Mouse (Mus musculus): Measurements from ENCODE around the gene Rrp8. TPM values are rescaled to one million over a fixed set of nuclear protein-coding genes. Genes with fewer than 3 reads are reported as not detected.

Gene Rrp8
- polyA plus RNA-seq, 1 experiment from 2014 or later, result 22.9 TPM

DNA sequence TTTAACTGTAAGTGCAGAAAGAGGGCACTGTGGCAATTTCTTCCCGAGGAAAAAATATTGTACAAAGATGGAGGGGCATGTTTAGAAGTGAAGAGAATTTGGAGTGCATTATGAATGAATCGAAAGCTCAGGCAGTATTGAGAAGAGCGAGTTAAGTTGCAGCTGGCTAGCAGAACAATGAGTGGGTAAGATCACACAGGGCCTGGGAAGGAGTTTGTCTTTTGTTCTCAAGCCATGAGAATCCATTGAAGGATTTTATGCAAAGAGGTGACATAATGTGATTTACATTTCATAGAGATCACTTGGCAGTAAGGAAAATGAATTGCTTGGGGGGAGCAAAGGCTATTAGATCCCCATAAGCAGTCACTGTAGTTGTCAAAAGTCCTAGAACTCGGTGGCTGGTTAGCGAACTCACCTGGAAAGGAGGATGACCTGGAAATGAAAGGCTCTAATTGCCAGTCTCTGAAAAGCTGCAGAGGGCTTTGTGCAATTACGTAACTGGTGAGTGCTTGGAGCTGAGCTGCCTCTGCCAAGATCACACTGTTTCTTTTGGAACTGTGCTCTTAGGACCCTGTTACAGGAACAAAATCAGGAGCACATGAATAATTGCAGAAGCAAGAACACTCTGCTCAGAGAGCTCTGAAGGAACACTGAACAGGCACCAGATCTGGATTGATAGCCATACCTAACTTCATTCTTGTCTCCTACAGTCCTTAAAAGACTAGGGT is 8.3 kb downstream of the Rrp8 start:
- Histone ChIP-seq H3K4me2 (ENCODE audit: low read depth, low read length) (no peak overlapping the region), H3K27ac (ENCODE audit: low read depth, low read length) (no peak overlapping the region), H3K27me3 (ENCODE audit: control insufficient read depth, insufficient read depth, low read length) (no peaks in the 10 kb centered on the region), H3K4me1 (ENCODE audit: control insufficient read depth, insufficient read depth, low read length) (no peaks in the 10 kb centered on the region), H3K9ac (replicated peaks; ENCODE audit: low read depth, low read length) (no peak overlapping the region), H3K9me3 (ENCODE audit: control insufficient read depth, low read length) (no peaks in the 10 kb centered on the region), H3K36me3 (ENCODE audit: control insufficient read depth, insufficient read depth, low read length) (peaks cover 18% of the 10 kb centered on the region), H3K4me3 (ENCODE audit: low read depth, low read length) (no peak overlapping the region)
- WGBS, result 66% methylated on average over 6 of the region's 6 CpGs
- no peak for ATAC-seq (ENCODE audit: low read depth)

DNA sequence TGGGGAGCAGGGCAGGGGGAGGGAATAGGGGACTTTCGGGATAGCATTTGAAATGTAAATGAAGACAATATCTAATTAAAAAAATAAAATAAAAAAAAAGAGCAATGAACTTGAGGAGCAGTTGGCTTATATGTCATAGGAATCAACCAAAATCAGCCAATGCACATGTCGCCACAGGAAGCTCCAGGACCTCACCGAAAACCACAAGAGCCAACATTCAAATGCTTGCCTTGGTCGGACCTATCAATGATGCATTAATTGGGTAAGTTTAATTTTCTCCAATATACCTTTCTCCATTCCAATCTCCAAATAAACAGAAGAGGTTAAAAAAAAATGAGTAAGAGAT is 10.2 kb downstream of the Rrp8 start:
- no peak for ATAC-seq (ENCODE audit: low read depth)
- H3K27me3 ChIP-seq (ENCODE audit: control insufficient read depth, insufficient read depth, low read length), result no peaks in the 10 kb centered on the region
- H3K4me3 ChIP-seq (ENCODE audit: low read depth, low read length), result no peak overlapping the region
- 97% methylated on average over 4 of the region's 4 CpGs for WGBS
- H3K9me3 ChIP-seq (ENCODE audit: control insufficient read depth, low read length), result no peaks in the 10 kb centered on the region
- 0 out of 2 replicates have a peak, but pooled peaks cover 6% of the 10 kb centered on the region for H3K36me3 ChIP-seq (ENCODE audit: control insufficient read depth, insufficient read depth, low read length)
- H3K4me1 ChIP-seq (ENCODE audit: control insufficient read depth, insufficient read depth, low read length), result no peaks in the 10 kb centered on the region
- no peak overlapping the region for H3K4me2 ChIP-seq (ENCODE audit: low read depth, low read length)
- no peak overlapping the region for H3K27ac ChIP-seq (ENCODE audit: low read depth, low read length)
- no peak overlapping the region for H3K9ac ChIP-seq (replicated peaks; ENCODE audit: low read depth, low read length)

DNA sequence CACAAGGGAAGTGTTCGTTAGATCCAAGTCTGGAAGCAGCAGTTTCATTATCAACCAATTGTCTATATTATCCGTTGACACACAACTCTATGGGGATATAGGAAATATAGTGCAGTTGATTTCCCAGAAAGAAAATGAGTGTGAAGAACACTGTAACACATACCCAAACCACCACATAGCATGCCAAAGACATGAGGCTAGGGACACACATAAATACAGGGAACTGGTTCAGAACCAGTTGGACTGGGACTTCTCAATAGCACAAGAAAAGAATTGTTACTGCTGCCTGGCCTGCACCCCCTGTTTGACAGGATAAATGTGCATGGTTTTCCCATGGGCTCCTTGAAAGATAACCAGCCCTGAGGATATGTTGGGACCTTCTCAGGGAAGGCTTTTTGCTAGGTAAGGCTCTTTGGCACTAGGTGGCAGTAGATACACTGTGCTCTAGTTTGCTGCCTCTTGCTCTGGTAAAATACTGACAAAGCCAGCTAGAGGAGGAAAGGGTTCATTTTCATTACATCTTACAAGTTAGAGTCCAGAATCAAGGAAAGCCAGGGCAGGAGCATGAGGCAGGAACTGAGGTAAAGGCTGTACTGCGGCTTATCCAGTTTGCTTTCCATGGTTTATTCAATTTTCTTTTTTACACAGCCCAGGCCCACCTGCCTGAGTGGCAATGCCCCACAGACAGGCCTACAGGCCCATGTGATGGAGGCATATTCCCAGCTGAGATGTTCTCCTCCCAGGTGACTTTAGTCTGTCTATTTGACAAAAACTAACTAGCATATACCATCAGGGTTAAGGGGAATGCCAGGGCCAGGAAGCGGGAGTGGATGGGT is 10.8 kb downstream of the Rrp8 start:
- no peak overlapping the region for H3K27ac ChIP-seq (ENCODE audit: low read depth, low read length)
- no peak overlapping the region for H3K9ac ChIP-seq (replicated peaks; ENCODE audit: low read depth, low read length)

DNA sequence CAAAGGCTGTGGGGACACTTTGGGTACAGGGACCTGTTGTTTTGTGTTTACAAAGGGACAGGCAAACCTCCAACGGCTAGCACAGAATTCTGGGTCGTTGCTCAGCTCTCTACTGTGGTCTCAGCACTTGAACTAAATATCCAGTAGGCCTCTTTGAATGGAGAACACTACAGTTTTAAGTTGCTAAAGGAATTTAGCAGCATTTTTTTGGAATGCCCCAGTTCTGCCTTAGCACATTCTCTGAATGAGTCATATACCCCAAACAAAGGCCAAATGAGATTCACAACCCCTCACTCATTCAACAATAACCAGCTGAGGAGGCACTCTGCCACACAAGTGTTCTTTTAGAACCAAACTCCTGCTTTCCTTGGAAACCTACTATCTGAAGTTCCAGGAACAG is 15.3 kb downstream of the Rrp8 start:
- Histone ChIP-seq H3K27me3 (ENCODE audit: control insufficient read depth, insufficient read depth, low read length) (no peaks in the 10 kb centered on the region), H3K4me2 (ENCODE audit: low read depth, low read length) (no peak overlapping the region), H3K4me3 (ENCODE audit: low read depth, low read length) (no peak overlapping the region), H3K4me1 (ENCODE audit: control insufficient read depth, insufficient read depth, low read length) (no peaks in the 10 kb centered on the region), H3K9me3 (ENCODE audit: control insufficient read depth, low read length) (no peaks in the 10 kb centered on the region), H3K36me3 (ENCODE audit: control insufficient read depth, insufficient read depth, low read length) (no peaks in the 10 kb centered on the region), H3K9ac (replicated peaks; ENCODE audit: low read depth, low read length) (no peak overlapping the region), H3K27ac (ENCODE audit: low read depth, low read length) (no peak overlapping the region)
- WGBS, result 84% methylated on average over 2 of the region's 2 CpGs
- ATAC-seq (ENCODE audit: low read depth), result no peak

More for the DNA sequence above, 10.8 kb downstream of the Rrp8 start:
- Histone ChIP-seq H3K9me3 (ENCODE audit: control insufficient read depth, low read length) (no peaks in the 10 kb centered on the region), H3K4me2 (ENCODE audit: low read depth, low read length) (no peak overlapping the region), H3K4me3 (ENCODE audit: low read depth, low read length) (no peak overlapping the region), H3K4me1 (ENCODE audit: control insufficient read depth, insufficient read depth, low read length) (no peaks in the 10 kb centered on the region), H3K36me3 (ENCODE audit: control insufficient read depth, insufficient read depth, low read length) (0 out of 2 replicates have a peak, but pooled peaks cover 3% of the 10 kb centered on the region), H3K27me3 (ENCODE audit: control insufficient read depth, insufficient read depth, low read length) (no peaks in the 10 kb centered on the region)
- 89% methylated on average over 4 of the region's 4 CpGs for WGBS
- ATAC-seq (ENCODE audit: low read depth), result peak; percentile 92

DNA sequence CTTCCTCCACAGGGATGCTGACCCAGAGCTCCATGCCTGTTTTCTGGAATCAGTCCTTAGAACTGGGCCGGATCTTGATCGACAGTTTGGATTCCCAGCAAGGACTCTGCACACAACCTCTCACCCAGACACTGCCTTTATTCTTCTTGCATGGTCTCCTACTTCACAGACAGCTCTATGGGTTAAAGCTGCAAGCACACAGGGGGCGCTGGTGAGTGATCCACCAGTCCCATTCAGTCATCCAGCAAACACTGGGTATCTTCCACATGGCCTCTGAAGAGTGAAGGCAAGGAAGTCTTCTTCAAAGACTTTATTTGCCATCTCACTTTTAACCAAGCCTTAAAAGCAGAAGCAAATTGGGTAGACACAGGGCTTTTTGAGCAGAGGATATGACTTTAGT is 21.8 kb downstream of the Rrp8 start:
- no peaks in the 10 kb centered on the region for H3K4me1 ChIP-seq (ENCODE audit: control insufficient read depth, insufficient read depth, low read length)
- H3K4me3 ChIP-seq (ENCODE audit: low read depth, low read length), result no peak overlapping the region
- no peaks in the 10 kb centered on the region for H3K9me3 ChIP-seq (ENCODE audit: control insufficient read depth, low read length)
- no peaks in the 10 kb centered on the region for H3K36me3 ChIP-seq (ENCODE audit: control insufficient read depth, insufficient read depth, low read length)
- H3K4me2 ChIP-seq (ENCODE audit: low read depth, low read length), result no peak overlapping the region
- H3K27me3 ChIP-seq (ENCODE audit: control insufficient read depth, insufficient read depth, low read length), result no peaks in the 10 kb centered on the region
- no peak overlapping the region for H3K9ac ChIP-seq (replicated peaks; ENCODE audit: low read depth, low read length)
- no peak for ATAC-seq (ENCODE audit: low read depth)
- WGBS, result 68% methylated on average over 3 of the region's 3 CpGs
- H3K27ac ChIP-seq (ENCODE audit: low read depth, low read length), result no peak overlapping the region

DNA sequence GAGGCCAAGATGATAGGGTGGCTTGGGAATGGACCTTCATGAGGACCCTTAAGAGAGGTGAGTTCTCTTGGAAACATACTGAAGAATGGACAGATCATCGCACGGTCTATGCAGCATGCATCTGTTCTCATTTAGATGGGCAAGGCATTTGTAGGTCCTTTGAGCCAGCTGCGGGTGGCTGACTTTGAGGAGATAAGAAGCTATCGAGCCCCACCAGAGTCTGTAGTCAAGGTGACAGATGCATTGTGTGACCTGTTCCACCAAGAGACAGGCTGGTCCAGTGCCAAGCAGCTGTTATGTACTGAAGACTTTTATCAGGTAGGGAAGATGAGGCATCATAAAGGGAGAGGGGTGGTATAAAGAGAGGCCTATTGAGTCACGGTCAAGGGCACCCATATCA is 28.5 kb downstream of the Rrp8 start:
- no peak overlapping the region for H3K27ac ChIP-seq (ENCODE audit: low read depth, low read length)
- H3K9me3 ChIP-seq (ENCODE audit: control insufficient read depth, low read length), result no peaks in the 10 kb centered on the region
- no peaks in the 10 kb centered on the region for H3K4me1 ChIP-seq (ENCODE audit: control insufficient read depth, insufficient read depth, low read length)
- ATAC-seq (ENCODE audit: low read depth), result no peak
- H3K4me2 ChIP-seq (ENCODE audit: low read depth, low read length), result no peak overlapping the region
- 95% methylated on average over 5 of the region's 5 CpGs for WGBS
- no peak overlapping the region for H3K9ac ChIP-seq (replicated peaks; ENCODE audit: low read depth, low read length)
- no peaks in the 10 kb centered on the region for H3K27me3 ChIP-seq (ENCODE audit: control insufficient read depth, insufficient read depth, low read length)
- H3K36me3 ChIP-seq (ENCODE audit: control insufficient read depth, insufficient read depth, low read length), result no peaks in the 10 kb centered on the region
- H3K4me3 ChIP-seq (ENCODE audit: low read depth, low read length), result no peak overlapping the region

DNA sequence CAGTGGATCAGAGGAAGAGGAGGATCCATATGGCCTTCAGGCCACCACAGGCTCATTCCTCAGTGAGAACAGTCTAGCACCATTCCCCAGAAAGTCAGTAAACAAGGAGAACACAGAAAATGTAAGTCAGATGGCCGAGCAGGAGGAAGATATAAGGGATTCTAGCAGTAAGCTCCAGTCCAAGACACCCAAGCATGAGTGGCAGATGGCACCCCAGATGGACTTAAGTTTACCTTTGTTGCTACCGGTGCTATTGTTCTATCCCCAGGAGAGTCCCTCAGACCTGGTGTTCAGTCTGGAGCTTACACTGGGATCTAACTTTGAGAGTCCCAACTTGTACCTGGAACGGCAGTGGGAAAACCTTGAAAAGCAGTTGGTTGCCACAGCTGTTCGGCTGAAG is 33.4 kb downstream of the Rrp8 start:
- 85% methylated on average over 4 of the region's 4 CpGs for WGBS
- H3K4me2 ChIP-seq (ENCODE audit: low read depth, low read length), result no peak overlapping the region
- no peak overlapping the region for H3K9ac ChIP-seq (replicated peaks; ENCODE audit: low read depth, low read length)
- no peak for ATAC-seq (ENCODE audit: low read depth)
- H3K36me3 ChIP-seq (ENCODE audit: control insufficient read depth, insufficient read depth, low read length), result no peaks in the 10 kb centered on the region
- no peaks in the 10 kb centered on the region for H3K4me1 ChIP-seq (ENCODE audit: control insufficient read depth, insufficient read depth, low read length)
- no peaks in the 10 kb centered on the region for H3K27me3 ChIP-seq (ENCODE audit: control insufficient read depth, insufficient read depth, low read length)
- H3K27ac ChIP-seq (ENCODE audit: low read depth, low read length), result no peak overlapping the region
- H3K9me3 ChIP-seq (ENCODE audit: control insufficient read depth, low read length), result no peaks in the 10 kb centered on the region
- no peak overlapping the region for H3K4me3 ChIP-seq (ENCODE audit: low read depth, low read length)

DNA sequence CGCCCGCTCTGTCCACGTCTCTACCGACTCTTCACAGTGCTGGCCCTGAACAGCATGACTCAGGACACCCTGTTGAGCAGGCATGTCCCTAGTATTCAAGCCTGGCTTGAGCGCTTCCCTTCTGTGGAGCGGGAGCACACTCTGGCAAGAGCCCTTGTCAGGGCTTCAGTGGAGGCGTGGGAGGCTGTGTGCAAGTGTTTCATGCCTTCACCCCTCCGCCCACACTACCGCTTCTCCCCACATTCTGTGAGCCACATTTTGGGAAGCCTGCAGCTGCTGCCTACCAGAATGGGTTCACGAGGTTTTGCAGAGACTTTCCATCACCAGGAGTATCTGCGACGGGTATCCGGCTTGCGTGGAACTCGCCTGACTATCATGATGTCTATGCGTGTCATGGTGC is 34.0 kb downstream of the Rrp8 start:
- 88% methylated on average over 16 of the region's 16 CpGs for WGBS
- Histone ChIP-seq H3K4me1 (ENCODE audit: control insufficient read depth, insufficient read depth, low read length) (no peaks in the 10 kb centered on the region), H3K27me3 (ENCODE audit: control insufficient read depth, insufficient read depth, low read length) (no peaks in the 10 kb centered on the region), H3K9ac (replicated peaks; ENCODE audit: low read depth, low read length) (no peak overlapping the region), H3K36me3 (ENCODE audit: control insufficient read depth, insufficient read depth, low read length) (no peaks in the 10 kb centered on the region), H3K9me3 (ENCODE audit: control insufficient read depth, low read length) (no peaks in the 10 kb centered on the region), H3K4me2 (ENCODE audit: low read depth, low read length) (no peak overlapping the region), H3K4me3 (ENCODE audit: low read depth, low read length) (no peak overlapping the region), H3K27ac (ENCODE audit: low read depth, low read length) (no peak overlapping the region)
- ATAC-seq (ENCODE audit: low read depth), result no peak

DNA sequence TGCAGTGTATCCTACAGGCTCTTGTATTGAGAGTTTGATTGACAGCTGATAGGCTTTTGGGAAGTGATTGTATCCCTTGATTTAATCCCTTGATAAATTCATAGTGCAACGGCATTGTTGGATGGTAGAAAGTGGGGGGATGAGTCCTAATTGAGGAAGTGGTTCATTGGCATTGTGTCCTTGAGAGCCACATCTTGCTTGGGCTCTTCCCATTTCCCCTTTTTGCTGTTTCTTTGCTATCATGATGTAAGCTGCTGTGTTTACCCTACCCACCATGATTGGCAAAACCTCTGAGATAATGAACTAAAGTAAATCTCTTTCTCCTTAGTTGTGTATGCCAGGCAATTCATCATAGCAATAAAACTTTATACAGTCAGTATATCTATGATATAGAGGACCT is 46.3 kb downstream of the Rrp8 start:
- ATAC-seq (ENCODE audit: low read depth), result no peak
- H3K27me3 ChIP-seq (ENCODE audit: control insufficient read depth, insufficient read depth, low read length), result no peaks in the 10 kb centered on the region
- no peak overlapping the region for H3K9ac ChIP-seq (replicated peaks; ENCODE audit: low read depth, low read length)
- no peak overlapping the region for H3K27ac ChIP-seq (ENCODE audit: low read depth, low read length)
- no peaks in the 10 kb centered on the region for H3K4me1 ChIP-seq (ENCODE audit: control insufficient read depth, insufficient read depth, low read length)
- no peak overlapping the region for H3K4me2 ChIP-seq (ENCODE audit: low read depth, low read length)
- no peaks in the 10 kb centered on the region for H3K9me3 ChIP-seq (ENCODE audit: control insufficient read depth, low read length)
- H3K4me3 ChIP-seq (ENCODE audit: low read depth, low read length), result no peak overlapping the region
- WGBS, result 91% methylated on average over 1 of the region's 1 CpGs
- H3K36me3 ChIP-seq (ENCODE audit: control insufficient read depth, insufficient read depth, low read length), result no peaks in the 10 kb centered on the region
